Mouse (Mus musculus) megakaryocyte, embryonic 14.5 days (primary cell): ENCODE data around the gene Olfr722. TPM values are rescaled to one million over a fixed set of nuclear protein-coding genes. Genes with fewer than 3 reads are reported as not detected.
"Not testable (repeated sequence)": the region's sequence is repeated elsewhere in the genome, so short reads cannot be mapped to it uniquely, and the experiment has no call there.

Experiments used
- H3K27me3 ChIP-seq: replicated peaks from 2 replicates; pipeline ENCODE3; 2012; ENCODE audit warnings: inconsistent platforms
- H3K36me3 ChIP-seq: replicated peaks from 2 replicates; pipeline ENCODE3; 2012; ENCODE audit warnings: low read length, inconsistent platforms, mixed read lengths
- H3K4me1 ChIP-seq: 2 replicates; pipeline ENCODE4 v1.6.1; 2012; ENCODE audit warnings: inconsistent platforms
- H3K4me3 ChIP-seq: replicated peaks from 2 replicates; pipeline ENCODE3; 2012; ENCODE audit warnings: moderate library complexity, mild to moderate bottlenecking, inconsistent platforms
- H3K9me3 ChIP-seq: 2 replicates; pipeline ENCODE4 v1.6.1; 2012; ENCODE audit warnings: inconsistent platforms
- FLI1 ChIP-seq: IDR thresholded peaks from 2 replicates; pipeline ENCODE4 v1.6.1; 2012; ENCODE audit warnings: low read length, inconsistent platforms, mixed read lengths
- GATA1 ChIP-seq: IDR thresholded peaks from 3 replicates; pipeline ENCODE4 v1.6.1; 2012; ENCODE audit warnings: mixed read lengths, low read length, inconsistent platforms, borderline replicate concordance
- polyA plus RNA-seq: library from polyadenylated mRNA; stranded (reverse); fragments of >175 nt; gene quantifications from 2 replicates; pipeline ENCODE4 v1.2.3, GENCODE M21; 2012; ENCODE audit warnings: low replicate concordance; ENCODE audit not compliant: insufficient read depth

Gene Olfr722
- not detected in 2 replicates for polyA plus RNA-seq

DNA sequence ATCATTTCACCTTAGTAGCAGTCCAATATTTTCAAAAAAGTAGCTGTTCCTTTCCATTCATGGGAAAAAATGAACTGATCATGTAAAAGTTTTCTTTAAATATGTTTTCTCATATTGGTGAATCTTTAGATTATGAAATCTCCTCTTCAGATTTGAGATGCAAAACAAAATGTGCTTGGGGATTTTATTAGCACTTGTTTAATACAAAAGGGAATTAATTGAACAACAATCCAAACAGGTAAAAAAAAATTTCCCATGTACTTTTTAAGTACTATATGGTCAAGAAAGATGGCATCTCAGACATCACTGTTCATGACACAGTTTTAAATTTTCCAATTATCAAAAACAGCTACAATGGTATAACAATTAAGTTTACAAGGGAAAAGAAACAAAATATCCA is at the start of gene Olfr722:
Gene Olfr722 (minus strand): TSS at position 101 of the 400 bp plus-strand sequence.
- no peak within 1 kb of the TSS for H3K4me3 ChIP-seq

DNA sequence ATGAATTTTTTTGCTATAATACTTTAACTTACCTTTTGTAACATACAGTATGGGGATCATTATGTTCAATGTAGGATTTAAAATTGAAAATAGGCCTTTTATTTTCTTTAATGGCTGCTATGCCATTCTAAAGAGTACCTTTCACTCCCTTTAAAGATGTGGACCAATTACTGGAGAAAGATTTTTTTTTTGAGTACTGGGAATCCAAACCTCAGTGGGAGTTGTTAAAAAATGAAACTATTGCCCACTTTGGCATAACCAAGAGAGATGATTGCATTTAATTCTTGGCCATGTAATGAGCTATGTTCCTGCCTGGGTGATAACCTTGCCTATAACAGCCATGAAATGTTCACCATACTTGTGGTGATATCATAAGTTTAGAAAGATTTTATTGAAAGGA is 29.9 kb upstream of the Olfr722 start, which contains the start of gene Olfr723:
Gene Olfr723 (minus strand): TSS at position 101 of the 400 bp plus-strand sequence.
- not testable (repeated sequence) for H3K27me3 ChIP-seq, H3K4me1 ChIP-seq, H3K9me3 ChIP-seq, H3K36me3 ChIP-seq, H3K4me3 ChIP-seq

More for the DNA sequence above, at the start of gene Olfr722:
- TF ChIP-seq GATA1 (no peak), FLI1 (no peak)
- Histone ChIP-seq H3K9me3 (no peaks in the 10 kb centered on the region), H3K4me1 (no peaks in the 10 kb centered on the region), H3K27me3 (no peaks in the 10 kb centered on the region), H3K36me3 (no peaks in the 10 kb centered on the region)

DNA sequence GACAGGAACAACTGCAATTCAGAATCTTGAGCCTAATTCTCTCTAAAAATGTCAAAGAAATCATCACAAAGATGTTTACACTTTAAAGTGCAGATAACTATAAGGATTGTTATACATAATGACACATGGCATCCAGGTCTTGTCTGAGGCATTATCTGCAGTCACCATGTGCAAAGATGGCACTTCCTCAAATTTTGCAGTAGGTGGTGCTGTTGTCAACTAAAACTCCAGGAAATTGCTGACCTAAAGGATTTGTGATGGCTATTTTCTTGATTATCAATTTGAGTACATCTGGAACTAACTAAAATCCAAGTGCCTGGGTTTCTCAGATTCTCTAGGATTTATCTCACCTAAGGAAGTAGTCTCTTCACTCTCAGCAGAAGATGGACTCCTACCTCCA is 41.4 kb downstream of the Olfr722 start:
- no peaks in the 10 kb centered on the region for H3K9me3 ChIP-seq

More for the DNA sequence above, 41.4 kb downstream of the Olfr722 start:
- H3K4me3 ChIP-seq, result no peak overlapping the region
- H3K27me3 ChIP-seq, result no peaks in the 10 kb centered on the region
- H3K4me1 ChIP-seq, result no peaks in the 10 kb centered on the region
- H3K36me3 ChIP-seq, result no peaks in the 10 kb centered on the region
- no peak for TF ChIP-seq GATA1
- no peak for TF ChIP-seq FLI1

Other genes starting within 250 kb of the Olfr722 start
- not detected in 2 replicates for gene Armh4, start 118.6 kb downstream of the Olfr722 start, polyA plus RNA-seq
- not detected in 2 replicates for gene Olfr723, start 29.8 kb upstream of the Olfr722 start, polyA plus RNA-seq
- not detected in 2 replicates for gene Olfr724, start 61.3 kb upstream of the Olfr722 start, polyA plus RNA-seq
- gene Olfr725, start 138.4 kb upstream of the Olfr722 start, polyA plus RNA-seq, result not detected in 2 replicates
- gene Olfr726, start 189.0 kb upstream of the Olfr722 start, polyA plus RNA-seq, result not detected in 2 replicates
- gene Olfr727, start 221.2 kb upstream of the Olfr722 start, polyA plus RNA-seq, result not detected in 2 replicates
- gene Olfr728, start 240.7 kb upstream of the Olfr722 start, polyA plus RNA-seq, result not detected in 2 replicates